Mouse (Mus musculus) neural tube, embryonic 11.5 days (tissue): ENCODE measurements at regions not wholly inside any gene's neighbourhood (a gene's known extent, or its start where the extent isn't known, plus 50 kb on each side); places are given as distances from the start of the nearest gene placed in this dataset.
"Not testable (repeated sequence)": the region's sequence is repeated elsewhere in the genome, so short reads cannot be mapped to it uniquely, and the experiment has no call there.

Source experiments
- ATAC-seq: fragments of 200-750 bp; cut with Nextera tagmentation; 2 replicates; pipeline ENCODE4 v1.8.0; 2017; ENCODE audit warnings: moderate number of reproducible peaks, mild to moderate bottlenecking, moderate TSS enrichment, moderate library complexity; ENCODE audit not compliant: insufficient read depth, low FRiP score, low TSS enrichment
- DNase-seq: peaks from one replicate; pipeline ENCODE4 v3.0.0-alpha.2; 2015; ENCODE audit warnings: low spot score
- H3K27ac ChIP-seq: fragments of 300-500 bp; sonication (generic); 2 replicates; pipeline ENCODE4 v1.5.1; 2014; ENCODE audit warnings: low read depth, mild to moderate bottlenecking, low read length
- H3K27me3 ChIP-seq: fragments of 300-500 bp; sonication (generic); 2 replicates; pipeline ENCODE4 v1.6.1; 2014; ENCODE audit warnings: mild to moderate bottlenecking, low read length, mixed read lengths; ENCODE audit not compliant: control insufficient read depth, insufficient read depth
- H3K36me3 ChIP-seq: fragments of 300-500 bp; sonication (generic); 2 replicates; pipeline ENCODE4 v1.6.1; 2014; ENCODE audit warnings: mild to moderate bottlenecking, low read length, moderate library complexity, mixed read lengths; ENCODE audit not compliant: control insufficient read depth, insufficient read depth
- H3K4me1 ChIP-seq: fragments of 300-500 bp; sonication (generic); 2 replicates; pipeline ENCODE4 v1.6.1; 2014; ENCODE audit warnings: low read length, mixed read lengths; ENCODE audit not compliant: control insufficient read depth, insufficient read depth
- H3K4me2 ChIP-seq: fragments of 300-500 bp; sonication (generic); 2 replicates; pipeline ENCODE4 v1.6.1; 2014; ENCODE audit warnings: low read depth, mild to moderate bottlenecking, moderate library complexity
- H3K4me3 ChIP-seq: fragments of 300-500 bp; sonication (generic); 2 replicates; pipeline ENCODE4 v1.5.1; 2014; ENCODE audit warnings: low read depth, low read length
- H3K9ac ChIP-seq: fragments of 300-500 bp; sonication (generic); 2 replicates; pipeline ENCODE4 v1.6.1; 2014; ENCODE audit warnings: mild to moderate bottlenecking, low read length
- H3K9me3 ChIP-seq: fragments of 300-500 bp; sonication (generic); 2 replicates; pipeline ENCODE4 v1.6.1; 2016; ENCODE audit warnings: low read length; ENCODE audit not compliant: control insufficient read depth
- WGBS: fragments of 180-500 bp; shearing (Covaris S2); extraction: QIAGEN DNeasy Blood & Tissue Kit; methylation state at CpG from one replicate; pipeline ENCODE4 v1.1.7; 2014; 5-methylcytosine and 5-hydroxymethylcytosine counted together

- H3K4me2 ChIP-seq: no peak overlapping the region
- no peak overlapping the region for H3K27ac ChIP-seq
- H3K4me1 ChIP-seq: no peaks in the 10 kb centered on the region
- no peaks in the 10 kb centered on the region for H3K27me3 ChIP-seq
- 87% methylated on average over 6 of the region's 6 CpGs for WGBS
- no peaks in the 10 kb centered on the region for H3K9me3 ChIP-seq
- H3K9ac ChIP-seq: no peak overlapping the region
- ATAC-seq (no peak), DNase-seq (no peak)
- H3K4me3 ChIP-seq: no peak overlapping the region
- no peaks in the 10 kb centered on the region for H3K36me3 ChIP-seq
These were observed 645.6 kb upstream of the Negr1 start for GRCm38 (mm10) chr3:155915981-155916380.

GRCm38 (mm10) chr3:155942896-155943295, 618.7 kb upstream of the Negr1 start:
- WGBS: 85% methylated on average over 2 of the region's 2 CpGs
- no peak for ATAC-seq
- H3K9ac ChIP-seq: no peak overlapping the region

GRCm38 (mm10) chr3:155944042-155944735, 617.4 kb upstream of the Negr1 start:
- H3K4me3 ChIP-seq: no peak overlapping the region
- no peaks in the 10 kb centered on the region for H3K27me3 ChIP-seq
- H3K27ac ChIP-seq: no peak overlapping the region
- ATAC-seq (no peak), DNase-seq (no peak)
- H3K4me1 ChIP-seq: no peaks in the 10 kb centered on the region
- H3K9ac ChIP-seq: no peak overlapping the region
- H3K9me3 ChIP-seq: no peaks in the 10 kb centered on the region
- no peaks in the 10 kb centered on the region for H3K36me3 ChIP-seq
- WGBS: 64% methylated on average over 2 of the region's 2 CpGs
- H3K4me2 ChIP-seq: no peak overlapping the region

More at GRCm38 (mm10) chr3:155942896-155943295, 618.7 kb upstream of the Negr1 start:
- no peak overlapping the region for H3K27ac ChIP-seq
- H3K4me3 ChIP-seq: no peak overlapping the region
- no peaks in the 10 kb centered on the region for H3K27me3 ChIP-seq
- H3K36me3 ChIP-seq: no peaks in the 10 kb centered on the region
- no peak overlapping the region for H3K4me2 ChIP-seq
- DNase-seq: no peak
- no peaks in the 10 kb centered on the region for H3K9me3 ChIP-seq
- no peaks in the 10 kb centered on the region for H3K4me1 ChIP-seq

DNA sequence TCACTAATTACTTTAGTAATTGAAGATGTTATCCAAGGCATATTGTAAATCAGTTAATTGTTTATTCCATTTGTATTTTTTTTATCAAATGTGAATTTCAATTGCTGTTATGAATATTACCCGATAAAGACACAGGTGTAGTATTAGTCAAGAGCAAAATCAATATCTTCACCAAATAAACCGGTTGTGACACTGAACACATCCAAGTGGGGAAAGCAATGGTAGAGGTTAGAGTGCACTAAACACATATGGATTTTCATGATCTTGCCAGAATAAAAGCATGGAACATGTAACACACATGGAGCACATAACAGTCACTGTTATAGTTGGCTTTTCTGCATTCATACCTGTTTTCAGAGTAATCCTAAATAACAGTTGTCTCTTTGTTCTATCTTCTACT, 616.4 kb upstream of the Negr1 start:
- WGBS: 91% methylated on average over 2 of the region's 2 CpGs
- H3K4me2 ChIP-seq: no peak overlapping the region

DNA sequence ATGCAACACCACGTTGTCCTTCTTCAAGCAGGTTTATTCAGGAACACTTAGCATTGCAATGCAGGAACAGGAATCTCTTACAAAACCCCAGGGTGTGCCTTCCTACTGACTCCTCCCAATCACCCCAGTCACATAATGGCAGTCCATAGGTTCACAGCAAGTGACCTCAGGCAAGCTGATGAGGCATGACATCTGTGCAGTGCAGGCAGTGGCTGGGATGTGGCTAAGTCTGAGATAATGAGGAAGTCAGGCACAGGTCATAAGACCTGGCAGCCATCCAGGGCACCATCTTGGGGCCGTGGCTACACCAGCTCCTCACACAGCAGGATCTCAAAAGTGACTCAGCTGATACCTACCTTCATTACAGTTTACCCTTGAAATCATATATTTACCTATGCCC, 599.1 kb upstream of the Negr1 start:
- not testable (repeated sequence) for H3K36me3 ChIP-seq, H3K27ac ChIP-seq, H3K9ac ChIP-seq, DNase-seq, H3K27me3 ChIP-seq, H3K4me3 ChIP-seq, H3K9me3 ChIP-seq, H3K4me1 ChIP-seq, ATAC-seq, H3K4me2 ChIP-seq
- WGBS: 43% methylated on average over 2 of the region's 2 CpGs

More for the DNA sequence above, 616.4 kb upstream of the Negr1 start:
- H3K9ac ChIP-seq: no peak overlapping the region
- no peak overlapping the region for H3K4me3 ChIP-seq
- DNase-seq: no peak
- no peaks in the 10 kb centered on the region for H3K9me3 ChIP-seq
- no peak overlapping the region for H3K27ac ChIP-seq
- no peak for ATAC-seq
- no peaks in the 10 kb centered on the region for H3K36me3 ChIP-seq
- H3K4me1 ChIP-seq: no peaks in the 10 kb centered on the region
- H3K27me3 ChIP-seq: no peaks in the 10 kb centered on the region

DNA sequence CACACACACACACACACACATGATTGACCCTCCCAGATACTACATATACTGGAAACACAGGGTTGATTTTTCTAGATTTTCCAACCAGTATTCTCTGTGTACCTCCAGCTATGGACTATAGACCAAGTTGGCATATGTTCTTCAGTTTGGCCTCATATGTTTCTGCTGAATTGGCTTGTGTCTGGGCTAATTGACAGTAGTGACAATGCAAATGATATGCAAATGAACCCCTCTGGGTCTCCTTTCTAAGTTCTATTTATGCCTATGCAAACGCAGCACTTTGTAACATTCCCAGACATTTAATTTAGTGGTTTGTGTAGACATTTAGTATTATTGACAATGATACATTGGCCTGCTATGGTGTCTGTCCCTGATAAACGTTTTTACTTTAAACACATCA, 582.0 kb upstream of the Negr1 start:
- no peak for DNase-seq
- 68% methylated on average over 2 of the region's 2 CpGs for WGBS
- no peak overlapping the region for H3K4me2 ChIP-seq
- no peaks in the 10 kb centered on the region for H3K9me3 ChIP-seq
- no peak overlapping the region for H3K4me3 ChIP-seq
- H3K9ac ChIP-seq: no peak overlapping the region
- ATAC-seq: peak; percentile 39; the same call in 1 of the 2 replicates
- no peaks in the 10 kb centered on the region for H3K27me3 ChIP-seq
- no peaks in the 10 kb centered on the region for H3K4me1 ChIP-seq
- no peak overlapping the region for H3K27ac ChIP-seq
- no peaks in the 10 kb centered on the region for H3K36me3 ChIP-seq

GRCm38 (mm10) chr3:155994044-155994443, 567.5 kb upstream of the Negr1 start:
- no peak overlapping the region for H3K4me2 ChIP-seq
- no peak overlapping the region for H3K9ac ChIP-seq
- H3K4me3 ChIP-seq: no peak overlapping the region
- DNase-seq (no peak), ATAC-seq (no peak)
- no peaks in the 10 kb centered on the region for H3K4me1 ChIP-seq
- no peaks in the 10 kb centered on the region for H3K36me3 ChIP-seq
- WGBS: 21% methylated on average over 2 of the region's 2 CpGs
- no peaks in the 10 kb centered on the region for H3K27me3 ChIP-seq
- no peak overlapping the region for H3K27ac ChIP-seq
- H3K9me3 ChIP-seq: no peaks in the 10 kb centered on the region

- Histone ChIP-seq H3K9ac (no peak overlapping the region), H3K4me3 (no peak overlapping the region), H3K27ac (no peak overlapping the region), H3K27me3 (no peaks in the 10 kb centered on the region), H3K4me1 (no peaks in the 10 kb centered on the region), H3K4me2 (no peak overlapping the region), H3K36me3 (no peaks in the 10 kb centered on the region), H3K9me3 (no peaks in the 10 kb centered on the region)
- DNase-seq: no peak
- 0 out of 2 replicates have a peak, but pooled peaks have one; percentile 48 for ATAC-seq
- 40% methylated on average over 7 of the region's 7 CpGs for WGBS
These were observed 543.8 kb upstream of the Negr1 start for GRCm38 (mm10) chr3:156017676-156018230.

DNA sequence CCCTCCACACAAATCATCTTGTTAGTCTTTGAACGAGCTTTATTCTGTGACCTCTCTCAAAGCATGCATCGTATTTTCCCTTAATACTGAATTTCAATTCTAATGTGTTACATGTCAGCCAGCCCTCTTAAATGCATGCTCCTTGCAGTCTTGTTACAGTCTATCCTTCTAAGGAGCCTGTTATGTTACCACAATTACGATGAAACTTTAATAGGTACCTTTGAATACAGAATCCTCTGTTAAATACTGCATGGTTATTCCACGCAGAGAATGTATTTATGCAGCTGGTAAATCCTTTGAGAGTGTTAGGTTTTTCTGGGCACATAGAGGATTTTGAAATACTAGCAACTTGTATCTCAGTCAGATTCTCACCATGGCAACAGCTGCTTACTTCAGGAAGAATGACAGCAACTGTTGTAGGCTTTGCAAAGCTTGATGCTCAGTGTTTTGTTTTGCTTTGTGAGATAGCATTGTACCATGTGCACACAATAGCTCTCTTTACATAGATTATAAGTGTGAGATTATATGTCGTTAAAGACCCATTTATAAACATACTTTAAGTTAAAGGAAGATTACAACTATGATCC, 532.9 kb upstream of the Negr1 start:
- no peak overlapping the region for H3K27ac ChIP-seq
- no peaks in the 10 kb centered on the region for H3K27me3 ChIP-seq
- no peak overlapping the region for H3K4me3 ChIP-seq
- no peaks in the 10 kb centered on the region for H3K4me1 ChIP-seq
- DNase-seq (no peak), ATAC-seq (no peak)
- H3K9ac ChIP-seq: no peak overlapping the region
- H3K9me3 ChIP-seq: no peaks in the 10 kb centered on the region
- WGBS: 77% methylated on average over 5 of the region's 5 CpGs
- no peaks in the 10 kb centered on the region for H3K36me3 ChIP-seq
- no peak overlapping the region for H3K4me2 ChIP-seq
